Mouse (Mus musculus) gastrocnemius, postnatal 10 days (tissue): Measurements from ENCODE around the gene Scaf8. TPM values are rescaled to one million over a fixed set of nuclear protein-coding genes. Genes with fewer than 3 reads are reported as not detected.

Experiments
- DNase-seq: peaks from one replicate; pipeline ENCODE4 v3.0.0; 2021; ENCODE audit warnings: mixed read lengths
- total RNA-seq, 2 experiments: library from RNA; stranded (reverse); gene quantifications; 2 replicates each; pipeline ENCODE4 v1.2.3; 2021

Gene Scaf8
- total RNA-seq, 2 experiments from 2014 or later = 26.9 to 38.5 TPM

DNA sequence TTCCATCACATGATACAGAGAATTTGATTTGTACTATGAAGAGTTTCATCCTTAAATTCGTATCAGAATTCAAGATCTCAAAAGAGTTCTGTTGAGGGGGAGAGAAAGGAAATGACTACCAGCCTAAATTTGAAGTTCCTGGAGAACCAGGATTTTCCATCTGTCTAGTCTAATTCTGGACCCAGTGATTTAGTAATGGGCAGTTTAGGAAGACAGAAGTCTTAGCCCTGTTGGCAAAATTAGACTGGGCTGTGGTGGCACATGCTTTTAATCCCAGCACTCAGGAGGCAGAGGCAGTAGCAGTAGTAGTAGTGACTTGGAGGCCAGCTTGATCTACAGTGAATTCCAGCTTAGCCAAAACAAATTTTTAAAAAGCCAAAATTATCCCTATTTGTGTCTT, 93.7 kb downstream of the Scaf8 start:
- no peak for DNase-seq

DNA sequence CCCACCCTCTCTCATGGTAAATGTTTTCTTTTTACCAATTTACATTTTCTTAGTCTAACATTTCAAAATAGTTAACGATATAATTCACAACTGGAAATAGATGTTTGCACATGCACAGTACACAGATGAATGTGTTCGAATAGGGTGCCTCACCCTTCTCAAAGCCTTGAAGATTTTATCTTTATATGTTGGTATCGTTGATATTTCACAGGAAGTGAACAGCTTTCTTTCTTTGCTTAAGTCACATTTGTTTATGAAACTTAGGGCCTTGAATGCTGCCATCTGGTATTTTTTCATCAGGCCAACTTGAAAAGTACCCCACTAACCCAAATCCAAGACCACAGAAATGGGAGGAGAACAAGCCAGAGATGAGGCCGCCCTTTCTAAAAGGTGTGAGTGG, 94.8 kb downstream of the Scaf8 start:
- no peak for DNase-seq

DNA sequence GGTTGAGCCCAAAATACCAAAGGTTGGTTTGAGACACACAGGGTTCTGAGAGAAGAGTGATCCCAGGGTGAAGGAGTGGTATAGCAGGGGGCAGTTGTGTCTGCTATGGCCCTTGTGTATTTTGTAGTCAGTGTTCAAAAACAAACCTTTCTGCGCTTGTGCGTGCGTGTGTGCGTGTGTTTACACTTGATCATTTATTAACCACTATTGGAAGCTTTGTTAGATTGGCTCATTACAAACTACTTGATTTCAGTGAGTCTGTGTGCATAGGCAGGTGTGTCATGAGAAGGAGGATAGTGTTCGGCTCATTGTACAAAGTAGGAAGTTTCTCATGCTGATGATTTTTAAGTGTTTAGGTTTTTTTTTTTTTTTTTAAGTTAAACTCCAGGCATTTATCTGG, 95.4 kb downstream of the Scaf8 start:
- no peak for DNase-seq

- no peak for DNase-seq
Observed at GRCm38 (mm10) chr17:3212105-3212504, 97.3 kb downstream of the Scaf8 start.

- DNase-seq = no peak
Observed at GRCm38 (mm10) chr17:3212886-3213285, 98.1 kb downstream of the Scaf8 start.

- no peak for DNase-seq
Observed at GRCm38 (mm10) chr17:3214852-3215251, 100.1 kb downstream of the Scaf8 start.

DNA sequence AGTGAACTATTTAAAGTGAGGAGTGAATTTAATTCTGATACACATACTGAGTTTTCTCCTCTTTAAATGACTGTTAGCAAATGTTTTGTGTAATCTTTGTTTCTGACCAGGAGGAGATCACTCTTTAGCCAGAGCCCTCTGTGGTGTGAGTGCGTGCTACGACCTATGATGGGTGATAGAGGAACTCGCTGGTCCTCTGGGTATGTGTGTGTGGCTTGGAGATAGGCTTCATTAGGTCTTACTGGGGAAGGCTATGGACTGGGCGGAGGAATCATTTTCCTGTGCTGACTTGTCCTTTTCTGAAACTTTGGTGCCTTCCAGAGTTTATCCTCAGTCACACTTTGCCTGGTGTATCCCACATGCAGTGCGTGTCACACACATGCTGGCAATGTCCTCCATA, 102.3 kb downstream of the Scaf8 start:
- no peak for DNase-seq

- no peak for DNase-seq
Observed at GRCm38 (mm10) chr17:3218364-3218763, 103.6 kb downstream of the Scaf8 start.

DNA sequence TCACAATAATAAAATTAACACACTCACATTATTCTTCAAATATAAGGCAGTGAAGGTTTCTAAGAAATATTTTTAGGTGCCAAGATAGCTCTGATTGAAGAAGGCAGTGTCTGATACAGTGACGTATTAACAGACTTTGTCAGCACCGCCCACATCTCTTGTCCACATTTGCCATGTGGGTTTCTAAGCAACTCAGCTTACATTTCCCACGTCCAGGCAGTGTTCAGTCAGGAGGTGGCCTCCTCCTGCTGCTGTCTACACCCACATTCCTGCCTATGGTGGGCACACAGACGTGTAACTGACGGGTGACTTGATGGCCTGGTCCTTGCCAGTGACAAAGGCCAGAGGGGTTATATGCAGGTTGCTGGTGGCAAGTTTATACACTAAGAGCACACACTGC, 104.1 kb downstream of the Scaf8 start:
- no peak for DNase-seq

GRCm38 (mm10) chr17:3220201-3220600, 105.4 kb downstream of the Scaf8 start:
- no peak for DNase-seq

DNA sequence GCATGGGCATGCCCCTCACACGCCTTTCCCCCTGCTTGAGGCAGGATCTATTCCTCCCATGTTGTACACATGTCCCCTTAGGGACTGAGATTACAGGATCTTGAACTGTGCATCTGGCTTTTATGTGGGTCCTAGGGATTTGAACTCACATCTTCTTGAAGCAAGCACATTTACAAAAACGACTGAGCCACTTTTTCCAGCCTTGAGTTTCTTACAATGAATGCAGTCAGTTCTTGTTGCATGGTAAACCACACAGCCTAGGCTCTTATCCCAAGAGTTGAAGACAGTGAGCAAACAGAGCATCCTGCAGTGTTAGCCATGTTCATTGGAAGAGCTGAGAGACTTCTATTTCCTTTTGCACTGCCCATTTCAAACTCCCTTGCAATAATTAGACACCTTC, 108.3 kb downstream of the Scaf8 start:
- DNase-seq = no peak

DNA sequence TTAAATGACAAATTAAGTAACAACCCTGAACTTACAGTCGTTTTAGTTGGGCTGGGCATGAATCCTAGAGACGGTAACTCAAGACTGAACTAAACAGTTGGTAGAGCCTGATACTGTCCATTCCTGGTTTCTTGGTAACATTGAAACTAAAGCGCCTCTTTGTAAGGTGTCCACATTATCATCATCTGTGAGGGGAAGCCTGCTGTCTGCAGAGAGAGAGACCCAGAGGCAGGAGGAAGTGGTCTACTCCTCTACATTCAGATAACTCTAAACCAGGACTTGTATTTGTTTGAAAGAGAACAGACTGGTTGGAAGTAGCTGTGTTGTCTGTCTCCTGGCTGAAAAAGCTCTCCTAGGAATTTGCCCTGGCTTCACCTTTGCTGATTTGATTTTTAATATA, 108.9 kb downstream of the Scaf8 start:
- DNase-seq = no peak

GRCm38 (mm10) chr17:3224383-3225106, 109.8 kb downstream of the Scaf8 start:
- peak; percentile 89 for DNase-seq

- DNase-seq = peak; percentile 53
Observed at GRCm38 (mm10) chr17:3230231-3231000, 115.6 kb downstream of the Scaf8 start.

GRCm38 (mm10) chr17:3232626-3233025, 117.9 kb downstream of the Scaf8 start:
- DNase-seq = no peak

- DNase-seq = no peak
Observed at GRCm38 (mm10) chr17:3243672-3244071, 128.9 kb downstream of the Scaf8 start.

DNA sequence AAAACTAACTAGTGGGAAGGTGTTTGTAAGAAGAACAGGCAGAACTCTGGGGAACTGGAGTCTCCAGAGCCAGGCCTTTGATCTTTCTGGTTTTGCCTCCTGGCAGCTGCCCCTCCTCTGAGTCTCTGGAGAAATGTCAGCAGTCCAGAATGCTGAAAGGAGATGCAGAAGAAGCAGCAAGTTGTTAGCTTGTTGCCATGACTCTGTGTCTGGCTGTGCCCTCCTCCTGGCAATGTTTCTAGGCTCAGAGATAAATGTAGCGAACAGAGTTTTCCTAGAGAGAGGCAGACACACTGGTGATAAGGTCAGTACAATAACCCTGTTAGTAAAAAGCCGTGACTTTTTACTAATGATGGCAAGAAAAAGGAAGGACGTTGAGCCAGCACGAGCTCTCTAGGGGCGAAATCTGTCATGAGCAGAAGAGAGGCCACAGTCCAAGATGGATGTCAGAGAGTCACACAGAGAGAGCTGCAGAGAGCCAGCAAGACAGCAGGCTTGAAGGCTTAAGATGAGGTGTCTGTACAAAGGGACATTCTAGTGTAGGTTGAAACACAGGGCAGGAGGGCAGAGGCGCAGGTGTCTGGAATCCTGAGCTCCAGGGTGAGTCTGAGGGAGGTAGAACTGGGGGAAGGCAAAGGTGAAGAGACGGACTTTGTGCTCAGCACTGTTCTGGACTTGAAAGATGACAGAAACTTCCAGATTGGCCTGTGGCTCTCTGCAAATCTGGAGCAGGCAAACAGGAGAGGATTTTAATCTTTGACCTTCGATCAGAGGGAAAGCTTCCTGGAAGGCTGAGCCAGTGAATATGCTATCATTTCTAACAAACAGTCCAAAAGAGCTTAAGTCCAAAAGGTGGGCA, 130.3 kb downstream of the Scaf8 start:
- no peak for DNase-seq

DNA sequence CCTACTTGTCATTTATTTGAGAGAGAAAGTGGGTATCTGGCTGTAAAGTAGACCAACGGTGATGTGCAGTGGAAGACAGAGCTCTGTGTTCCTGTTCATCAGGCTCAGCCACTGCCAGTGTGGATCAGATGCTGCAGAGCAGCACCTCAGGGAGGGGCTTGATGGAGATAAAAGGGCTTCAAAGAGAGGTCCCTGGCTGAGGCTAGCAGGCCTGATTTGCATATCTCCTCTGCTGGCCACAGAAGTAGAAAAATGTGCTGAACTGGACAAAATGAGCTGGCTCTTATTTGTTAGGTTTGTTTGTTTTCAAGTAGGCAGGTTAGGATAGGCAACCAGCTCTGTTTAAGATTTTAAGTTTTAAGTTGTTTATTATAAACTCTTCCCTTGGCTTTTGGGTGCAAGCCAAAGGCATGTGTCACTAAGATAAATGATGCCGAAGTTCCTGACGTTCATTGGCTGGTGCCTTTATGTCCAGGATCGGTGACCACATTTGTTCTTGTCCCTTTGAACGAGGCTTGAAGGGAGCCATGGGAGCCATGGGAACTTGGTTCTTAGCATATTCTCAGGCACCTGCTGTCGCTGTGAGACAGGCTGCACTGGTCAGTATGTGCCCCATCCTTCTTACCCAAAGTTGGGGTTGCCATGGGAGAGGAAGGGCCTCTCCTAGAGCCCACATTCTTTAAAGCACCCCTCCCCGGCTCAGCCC, 132.0 kb downstream of the Scaf8 start:
- no peak for DNase-seq
